Mouse (Mus musculus): ENCODE results near the gene Mcmbp. TPM values are rescaled to one million over a fixed set of nuclear protein-coding genes. Genes with fewer than 3 reads are reported as not detected.

Gene Mcmbp
- polyA plus RNA-seq, 1 experiment from 2014 or later, result 61.7 TPM

GRCm38 (mm10) chr7:128671952-128672351 lies 68.3 kb downstream of the Mcmbp start:
- 0 out of 2 replicates have a peak, but pooled peaks cover 3% of the 10 kb centered on the region for H3K36me3 ChIP-seq (ENCODE audit: control insufficient read depth, insufficient read depth, low read length)
- 6% methylated on average over 8 of the region's 8 CpGs for WGBS
- ATAC-seq (ENCODE audit: low FRiP score, low TSS enrichment), result peak; percentile 57; the same call in 1 of the 2 replicates
- no peak overlapping the region for H3K4me3 ChIP-seq (replicated peaks; ENCODE audit: low read depth, low read length)
- H3K27ac ChIP-seq (replicated peaks; ENCODE audit: low read depth, low read length), result peak overlapping the region; percentile 85
- peaks cover 28% of the 10 kb centered on the region for H3K4me1 ChIP-seq (ENCODE audit: control insufficient read depth, insufficient read depth, low read length)
- no peaks in the 10 kb centered on the region for H3K27me3 ChIP-seq (ENCODE audit: control insufficient read depth, insufficient read depth, low read length)
- peak overlapping the region; percentile 48 for H3K9ac ChIP-seq (replicated peaks; ENCODE audit: low read length)
- DNase-seq, result peak; percentile 75
- H3K9me3 ChIP-seq (ENCODE audit: control insufficient read depth, low read length), result no peaks in the 10 kb centered on the region
- H3K4me2 ChIP-seq (ENCODE audit: low read length), result peak overlapping the region; percentile 48

- H3K36me3 ChIP-seq (ENCODE audit: control insufficient read depth, insufficient read depth, low read length), result no peaks in the 10 kb centered on the region
- H3K4me2 ChIP-seq (ENCODE audit: low read length), result no peak overlapping the region
- 0 out of 2 replicates have a peak overlapping the region, but pooled peaks have one; percentile 32 for H3K27ac ChIP-seq (replicated peaks; ENCODE audit: low read depth, low read length)
- no peak overlapping the region for H3K4me3 ChIP-seq (replicated peaks; ENCODE audit: low read depth, low read length)
- peaks cover 30% of the 10 kb centered on the region for H3K4me1 ChIP-seq (ENCODE audit: control insufficient read depth, insufficient read depth, low read length)
- 31% methylated on average over 2 of the region's 2 CpGs for WGBS
- no peaks in the 10 kb centered on the region for H3K9me3 ChIP-seq (ENCODE audit: control insufficient read depth, low read length)
- no peak for ATAC-seq (ENCODE audit: low FRiP score, low TSS enrichment)
- no peak overlapping the region for H3K9ac ChIP-seq (replicated peaks; ENCODE audit: low read length)
- DNase-seq, result peak; percentile 66
- H3K27me3 ChIP-seq (ENCODE audit: control insufficient read depth, insufficient read depth, low read length), result no peaks in the 10 kb centered on the region
Measured at GRCm38 (mm10) chr7:128668831-128669230, 71.5 kb downstream of the Mcmbp start.

- Histone ChIP-seq H3K4me1 (ENCODE audit: control insufficient read depth, insufficient read depth, low read length) (peaks cover 24% of the 10 kb centered on the region), H3K9ac (replicated peaks; ENCODE audit: low read length) (no peak overlapping the region), H3K9me3 (ENCODE audit: control insufficient read depth, low read length) (no peaks in the 10 kb centered on the region), H3K27me3 (ENCODE audit: control insufficient read depth, insufficient read depth, low read length) (no peaks in the 10 kb centered on the region), H3K27ac (replicated peaks; ENCODE audit: low read depth, low read length) (peak overlapping the region; percentile 72), H3K36me3 (ENCODE audit: control insufficient read depth, insufficient read depth, low read length) (no peaks in the 10 kb centered on the region), H3K4me3 (replicated peaks; ENCODE audit: low read depth, low read length) (no peak overlapping the region), H3K4me2 (ENCODE audit: low read length) (no peak overlapping the region; the same call in 1 of the 2 replicates)
- DNase-seq, result peak; percentile 77
- ATAC-seq (ENCODE audit: low FRiP score, low TSS enrichment), result peak; percentile 46; the same call in 1 of the 2 replicates
- 22% methylated on average over 5 of the region's 5 CpGs for WGBS
Measured at GRCm38 (mm10) chr7:128667788-128668187, 72.5 kb downstream of the Mcmbp start.

- no peaks in the 10 kb centered on the region for H3K9me3 ChIP-seq (ENCODE audit: control insufficient read depth, low read length)
- no peak overlapping the region for H3K9ac ChIP-seq (replicated peaks; ENCODE audit: low read length)
- WGBS, result 90% methylated on average over 11 of the region's 11 CpGs
- H3K27me3 ChIP-seq (ENCODE audit: control insufficient read depth, insufficient read depth, low read length), result no peaks in the 10 kb centered on the region
- ATAC-seq (ENCODE audit: low FRiP score, low TSS enrichment) (no peak), DNase-seq (no peak)
- H3K4me1 ChIP-seq (ENCODE audit: control insufficient read depth, insufficient read depth, low read length), result peaks cover 11% of the 10 kb centered on the region; the same call in 1 of the 2 replicates
- H3K36me3 ChIP-seq (ENCODE audit: control insufficient read depth, insufficient read depth, low read length), result no peaks in the 10 kb centered on the region
- H3K27ac ChIP-seq (replicated peaks; ENCODE audit: low read depth, low read length), result no peak overlapping the region
- no peak overlapping the region for H3K4me2 ChIP-seq (ENCODE audit: low read length)
- H3K4me3 ChIP-seq (replicated peaks; ENCODE audit: low read depth, low read length), result no peak overlapping the region
Measured at GRCm38 (mm10) chr7:128664861-128665377, 75.4 kb downstream of the Mcmbp start.

- Histone ChIP-seq H3K4me2 (ENCODE audit: low read length) (no peak overlapping the region), H3K27me3 (ENCODE audit: control insufficient read depth, insufficient read depth, low read length) (no peaks in the 10 kb centered on the region), H3K9ac (replicated peaks; ENCODE audit: low read length) (no peak overlapping the region), H3K27ac (replicated peaks; ENCODE audit: low read depth, low read length) (no peak overlapping the region), H3K4me3 (replicated peaks; ENCODE audit: low read depth, low read length) (no peak overlapping the region), H3K9me3 (ENCODE audit: control insufficient read depth, low read length) (no peaks in the 10 kb centered on the region), H3K4me1 (ENCODE audit: control insufficient read depth, insufficient read depth, low read length) (peaks cover 11% of the 10 kb centered on the region; the same call in 1 of the 2 replicates), H3K36me3 (ENCODE audit: control insufficient read depth, insufficient read depth, low read length) (no peaks in the 10 kb centered on the region)
- ATAC-seq (ENCODE audit: low FRiP score, low TSS enrichment) (no peak), DNase-seq (no peak)
- WGBS, result 88% methylated on average over 8 of the region's 8 CpGs
Measured at GRCm38 (mm10) chr7:128663906-128664305, 76.4 kb downstream of the Mcmbp start.

- no peaks in the 10 kb centered on the region for H3K4me1 ChIP-seq (ENCODE audit: control insufficient read depth, insufficient read depth, low read length)
- no peak overlapping the region for H3K4me3 ChIP-seq (replicated peaks; ENCODE audit: low read depth, low read length)
- H3K36me3 ChIP-seq (ENCODE audit: control insufficient read depth, insufficient read depth, low read length), result no peaks in the 10 kb centered on the region
- no peak overlapping the region for H3K27ac ChIP-seq (replicated peaks; ENCODE audit: low read depth, low read length)
- no peaks in the 10 kb centered on the region for H3K27me3 ChIP-seq (ENCODE audit: control insufficient read depth, insufficient read depth, low read length)
- no peak overlapping the region for H3K4me2 ChIP-seq (ENCODE audit: low read length)
- DNase-seq (no peak), ATAC-seq (ENCODE audit: low FRiP score, low TSS enrichment) (no peak)
- 76% methylated on average over 1 of the region's 1 CpGs for WGBS
- H3K9ac ChIP-seq (replicated peaks; ENCODE audit: low read length), result no peak overlapping the region
- H3K9me3 ChIP-seq (ENCODE audit: control insufficient read depth, low read length), result no peaks in the 10 kb centered on the region
Measured at GRCm38 (mm10) chr7:128656970-128657369, 83.3 kb downstream of the Mcmbp start.

Other genes with a start within 250 kb of the Mcmbp start
- 1.2 and 1.7 TPM in 2 replicates for gene Bag3, start 216.9 kb downstream of the Mcmbp start, polyA plus RNA-seq (2014; fragmentation: Nextera tagmentation; extraction: Ambion mirVana)
- 404 and 444 TPM in 2 replicates for gene Inpp5f, start 129.2 kb downstream of the Mcmbp start, polyA plus RNA-seq (2014; fragmentation: Nextera tagmentation; extraction: Ambion mirVana)
- 33.3 and 39.6 TPM in 2 replicates for gene Sec23ip, start 4.4 kb upstream of the Mcmbp start, polyA plus RNA-seq (2014; fragmentation: Nextera tagmentation; extraction: Ambion mirVana)

Measured in midbrain, embryonic 14.5 days (tissue).